9 mouse cellular contexts compared by ENCODE assay signal in the genomic region with DNA sequence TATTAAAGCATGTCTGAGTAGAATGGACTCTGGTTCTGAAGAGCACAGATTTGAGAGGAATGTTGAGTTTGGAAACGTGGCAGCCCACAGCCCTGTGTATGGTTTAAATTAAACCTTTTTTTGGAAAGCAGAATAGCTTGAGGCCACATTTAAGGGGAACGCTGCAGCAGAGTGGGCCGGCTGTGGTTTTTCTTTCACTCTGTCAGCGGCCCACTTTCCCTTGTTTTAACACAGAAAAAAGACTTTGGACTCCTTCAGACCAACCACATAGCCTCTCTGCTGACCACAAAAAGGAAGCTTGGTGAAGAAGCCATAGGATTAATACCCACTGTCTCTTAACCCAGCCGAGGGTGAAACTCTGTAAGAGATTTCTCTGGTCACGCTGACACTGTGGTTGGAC.
A peak's percentile ranks its signal among the peaks of the same experiment; 100 is the strongest.
DNase-seq lines count a peak whose midpoint lies in the region; ATAC-seq lines count a peak whose summit lies in the region.
"Had no signal": no experiment of that assay in that cellular context is flagged by ENCODE, and none has a peak within 500 bp of the region (broad histone marks: within the 10 kb centered on the region; RNA-seq: fewer than 3 reads in every experiment).

No protein-coding gene starts in this region.

- peak overlapping the region; percentile 52; the same call in 1 of the 2 replicates for H3K27ac ChIP-seq in heart, embryonic 10.5 days
- peak overlapping the region; percentile 46; the same call in 1 of the 2 replicates for H3K27ac ChIP-seq in forebrain, embryonic 12.5 days
- H3K27ac ChIP-seq in limb, embryonic 10.5 days, result peak overlapping the region; percentile 64

- H3K4me1 ChIP-seq in heart, embryonic 10.5 days, result peaks cover 41% of the 10 kb centered on the region
- peaks cover 49% of the 10 kb centered on the region for H3K4me1 ChIP-seq in forebrain, embryonic 12.5 days
- peaks cover 53% of the 10 kb centered on the region for H3K4me1 ChIP-seq in limb, embryonic 10.5 days

- no peaks in the 10 kb centered on the region for H3K27me3 ChIP-seq in heart, embryonic 10.5 days (ENCODE audit: insufficient read depth, poor library complexity, severe bottlenecking)
- peaks cover 12% of the 10 kb centered on the region for H3K27me3 ChIP-seq in forebrain, embryonic 12.5 days
- H3K27me3 ChIP-seq in limb, embryonic 10.5 days (ENCODE audit: low read depth, poor library complexity, severe bottlenecking), result no peaks in the 10 kb centered on the region

- H3K4me2 ChIP-seq in forebrain, embryonic 12.5 days, result 0 out of 2 replicates have a peak overlapping the region, but pooled peaks have one; percentile 28

- DNase-seq in heart, embryonic 10.5 days (ENCODE audit: low spot score), result no peak
- no peak for DNase-seq in heart, postnatal 4 days
- DNase-seq in 3T3-L1 (ENCODE audit: low read depth, low spot score), result peak; percentile 73
- DNase-seq in limb, embryonic 10.5 days (ENCODE audit: low spot score), result no peak
- DNase-seq in right cerebral cortex, postnatal 14 days, result no peak
- DNase-seq in thymus, postnatal 36 days, result no peak
- DNase-seq in natural killer cell, adult 2 months (ENCODE audit: low spot score in 2 of 2), result no peak
- DNase-seq: layer of hippocampus, adult 9-11 months had no signal

- WGBS in heart, embryonic 10.5 days, result 57% methylated on average over 6 of the region's 6 CpGs
- 9% methylated on average over 6 of the region's 6 CpGs for WGBS in forebrain, embryonic 12.5 days
- 35% methylated on average over 6 of the region's 6 CpGs for WGBS in limb, embryonic 10.5 days

- H3K9me3 ChIP-seq in heart, embryonic 10.5 days, result no peaks in the 10 kb centered on the region
- H3K9me3 ChIP-seq in forebrain, embryonic 12.5 days, result no peaks in the 10 kb centered on the region
- no peaks in the 10 kb centered on the region for H3K9me3 ChIP-seq in limb, embryonic 10.5 days (replicated peaks)

- no peak overlapping the region for H3K4me3 ChIP-seq in heart, embryonic 10.5 days
- H3K4me3 ChIP-seq in forebrain, embryonic 12.5 days (replicated peaks), result no peak overlapping the region
- no peak overlapping the region for H3K4me3 ChIP-seq in limb, embryonic 10.5 days

- no peaks in the 10 kb centered on the region for H3K36me3 ChIP-seq in heart, embryonic 10.5 days
- H3K36me3 ChIP-seq in forebrain, embryonic 12.5 days (replicated peaks), result no peaks in the 10 kb centered on the region; the same call in 1 of the 2 replicates
- H3K36me3 ChIP-seq in limb, embryonic 10.5 days, result no peaks in the 10 kb centered on the region

- H3K9ac ChIP-seq in forebrain, embryonic 12.5 days, result no peak overlapping the region

- no peak for ATAC-seq in forebrain, embryonic 12.5 days (ENCODE audit: low FRiP score)
